Mouse (Mus musculus) forebrain, embryonic 11.5 days (tissue): ENCODE results near the gene Gmnc. TPM values are rescaled to one million over a fixed set of nuclear protein-coding genes. Genes with fewer than 3 reads are reported as not detected.

Experiments
- ATAC-seq: fragments of 200-750 bp; cut with Nextera tagmentation; replicated peaks from 2 replicates; pipeline ENCODE4 v1.8.0; 2017; ENCODE audit warnings: moderate TSS enrichment; ENCODE audit not compliant: low FRiP score
- DNase-seq: peaks from one replicate; pipeline ENCODE4 v3.0.0-alpha.2; 2017; ENCODE audit warnings: low spot score
- H3K27ac ChIP-seq: fragments of 300-500 bp; sonication (generic); 2 replicates; pipeline ENCODE4 v1.5.1; 2014; ENCODE audit warnings: low read depth, low read length
- H3K27me3 ChIP-seq: fragments of 300-500 bp; sonication (generic); 2 replicates; pipeline ENCODE4 v1.6.1; 2014; ENCODE audit warnings: mild to moderate bottlenecking, low read length, mixed read lengths; ENCODE audit not compliant: control insufficient read depth, insufficient read depth
- H3K36me3 ChIP-seq: fragments of 300-500 bp; sonication (generic); 2 replicates; pipeline ENCODE4 v1.6.1; 2014; ENCODE audit warnings: mild to moderate bottlenecking, low read length, moderate library complexity, mixed read lengths; ENCODE audit not compliant: control insufficient read depth, insufficient read depth
- H3K4me1 ChIP-seq: fragments of 300-500 bp; sonication (generic); replicated peaks from 2 replicates; pipeline ENCODE4 v1.6.1; 2014; ENCODE audit warnings: low read length, mixed read lengths; ENCODE audit not compliant: control insufficient read depth, insufficient read depth
- H3K4me2 ChIP-seq: fragments of 300-500 bp; sonication (generic); 2 replicates; pipeline ENCODE4 v1.6.1; 2014; ENCODE audit warnings: low read depth, mild to moderate bottlenecking, low read length, moderate library complexity, mixed read lengths; ENCODE audit not compliant: severe bottlenecking
- H3K4me3 ChIP-seq: fragments of 300-500 bp; sonication (generic); 2 replicates; pipeline ENCODE4 v1.5.1; 2014; ENCODE audit warnings: low read depth, low read length
- H3K9ac ChIP-seq: fragments of 300-500 bp; sonication (generic); 2 replicates; pipeline ENCODE4 v1.6.1; 2014; ENCODE audit warnings: low read length
- H3K9me3 ChIP-seq: fragments of 300-500 bp; sonication (generic); 2 replicates; pipeline ENCODE4 v1.6.1; 2016; ENCODE audit warnings: low read length, mixed read lengths; ENCODE audit not compliant: control insufficient read depth
- WGBS: fragments of 180-500 bp; shearing (Covaris S2); extraction: QIAGEN DNeasy Blood & Tissue Kit; methylation state at CpG from one replicate; pipeline ENCODE4 v1.1.7; 2014; 5-methylcytosine and 5-hydroxymethylcytosine counted together
- polyA plus RNA-seq: library from polyadenylated mRNA; unstranded; fragments of >200 nt; fragmentation: Nextera tagmentation; extraction: Ambion mirVana; gene quantifications from 2 replicates; pipeline ENCODE4 v1.2.1, GENCODE M21; 2014

Gene Gmnc
- polyA plus RNA-seq, 1 experiment from 2014 or later, result 1.0 TPM

GRCm38 (mm10) chr16:26988188-26988587 lies 3.3 kb downstream of the Gmnc start:
- DNase-seq (no peak), ATAC-seq (no peak)
- no peaks in the 10 kb centered on the region for H3K27me3 ChIP-seq
- no peak overlapping the region for H3K4me3 ChIP-seq
- H3K9ac ChIP-seq, result no peak overlapping the region
- H3K4me2 ChIP-seq, result no peak overlapping the region
- H3K9me3 ChIP-seq, result no peaks in the 10 kb centered on the region
- H3K27ac ChIP-seq, result no peak overlapping the region
- 89% methylated on average over 1 of the region's 1 CpGs for WGBS
- H3K36me3 ChIP-seq, result no peaks in the 10 kb centered on the region
- no peaks in the 10 kb centered on the region for H3K4me1 ChIP-seq

- Histone ChIP-seq H3K4me3 (no peak overlapping the region), H3K9ac (no peak overlapping the region), H3K4me1 (no peaks in the 10 kb centered on the region), H3K27me3 (no peaks in the 10 kb centered on the region), H3K27ac (no peak overlapping the region), H3K4me2 (no peak overlapping the region), H3K36me3 (no peaks in the 10 kb centered on the region), H3K9me3 (no peaks in the 10 kb centered on the region)
- 74% methylated on average over 1 of the region's 1 CpGs for WGBS
- DNase-seq (no peak), ATAC-seq (no peak)
Observed at GRCm38 (mm10) chr16:26985796-26986195, 5.7 kb downstream of the Gmnc start.

- H3K4me2 ChIP-seq, result no peak overlapping the region
- H3K4me3 ChIP-seq, result no peak overlapping the region
- no peaks in the 10 kb centered on the region for H3K36me3 ChIP-seq
- WGBS, result 34% methylated on average over 3 of the region's 3 CpGs
- H3K9ac ChIP-seq, result no peak overlapping the region
- DNase-seq (no peak), ATAC-seq (no peak)
- H3K27me3 ChIP-seq, result no peaks in the 10 kb centered on the region
- H3K27ac ChIP-seq, result no peak overlapping the region
- H3K9me3 ChIP-seq, result no peaks in the 10 kb centered on the region
- H3K4me1 ChIP-seq, result no peaks in the 10 kb centered on the region
Observed at GRCm38 (mm10) chr16:26982112-26982511, 9.3 kb downstream of the Gmnc start.

GRCm38 (mm10) chr16:26967967-26968366 lies 23.5 kb downstream of the Gmnc start:
- 2% methylated on average over 28 of the region's 28 CpGs for WGBS
- H3K4me1 ChIP-seq, result no peaks in the 10 kb centered on the region
- no peaks in the 10 kb centered on the region for H3K36me3 ChIP-seq
- peak overlapping the region; percentile 61 for H3K4me2 ChIP-seq
- no peak overlapping the region for H3K27ac ChIP-seq
- ATAC-seq (peak; percentile 67), DNase-seq (peak; percentile 61)
- H3K9ac ChIP-seq, result no peak overlapping the region
- peaks cover 2% of the 10 kb centered on the region; the same call in 1 of the 2 replicates for H3K27me3 ChIP-seq
- peak overlapping the region; percentile 26 for H3K4me3 ChIP-seq
- no peaks in the 10 kb centered on the region for H3K9me3 ChIP-seq

- Histone ChIP-seq H3K4me2 (no peak overlapping the region), H3K4me3 (no peak overlapping the region), H3K4me1 (no peaks in the 10 kb centered on the region), H3K9ac (no peak overlapping the region), H3K36me3 (no peaks in the 10 kb centered on the region), H3K27ac (no peak overlapping the region), H3K27me3 (peaks cover 2% of the 10 kb centered on the region; the same call in 1 of the 2 replicates), H3K9me3 (no peaks in the 10 kb centered on the region)
- WGBS, result 90% methylated on average over 2 of the region's 2 CpGs
- no peak for ATAC-seq
- DNase-seq, result no peak
Observed at GRCm38 (mm10) chr16:26966830-26967229, 24.6 kb downstream of the Gmnc start.

GRCm38 (mm10) chr16:26961971-26962370 lies 29.5 kb downstream of the Gmnc start:
- Histone ChIP-seq H3K27me3 (no peaks in the 10 kb centered on the region), H3K9ac (no peak overlapping the region), H3K4me2 (no peak overlapping the region), H3K4me3 (no peak overlapping the region), H3K36me3 (no peaks in the 10 kb centered on the region), H3K4me1 (no peaks in the 10 kb centered on the region), H3K27ac (no peak overlapping the region), H3K9me3 (no peaks in the 10 kb centered on the region)
- peak; percentile 49; the same call in 1 of the 2 replicates for ATAC-seq
- DNase-seq, result no peak

GRCm38 (mm10) chr16:26951601-26952000 lies 39.9 kb downstream of the Gmnc start:
- WGBS, result 93% methylated on average over 3 of the region's 3 CpGs
- Histone ChIP-seq H3K4me2 (no peak overlapping the region), H3K36me3 (no peaks in the 10 kb centered on the region), H3K4me1 (no peaks in the 10 kb centered on the region), H3K9ac (no peak overlapping the region), H3K27ac (no peak overlapping the region), H3K27me3 (no peaks in the 10 kb centered on the region), H3K4me3 (no peak overlapping the region), H3K9me3 (no peaks in the 10 kb centered on the region)
- no peak for DNase-seq
- ATAC-seq, result no peak

GRCm38 (mm10) chr16:26950209-26950608 lies 41.2 kb downstream of the Gmnc start:
- Histone ChIP-seq H3K27ac (no peak overlapping the region), H3K4me3 (no peak overlapping the region), H3K27me3 (no peaks in the 10 kb centered on the region), H3K36me3 (no peaks in the 10 kb centered on the region), H3K4me1 (no peaks in the 10 kb centered on the region), H3K9me3 (no peaks in the 10 kb centered on the region), H3K9ac (no peak overlapping the region), H3K4me2 (no peak overlapping the region)
- DNase-seq, result no peak
- WGBS, result 62% methylated on average over 4 of the region's 4 CpGs
- ATAC-seq, result no peak

GRCm38 (mm10) chr16:26903968-26904367 lies 87.5 kb downstream of the Gmnc start:
- H3K4me1 ChIP-seq, result no peaks in the 10 kb centered on the region
- no peak overlapping the region for H3K4me2 ChIP-seq
- H3K36me3 ChIP-seq, result no peaks in the 10 kb centered on the region
- H3K9me3 ChIP-seq, result no peaks in the 10 kb centered on the region
- 84% methylated on average over 1 of the region's 1 CpGs for WGBS
- no peak overlapping the region for H3K4me3 ChIP-seq
- no peak overlapping the region for H3K9ac ChIP-seq
- H3K27me3 ChIP-seq, result no peaks in the 10 kb centered on the region
- ATAC-seq, result no peak
- no peak overlapping the region for H3K27ac ChIP-seq
- no peak for DNase-seq
